Mouse (Mus musculus) T-cell, adult 2 months (primary cell): ENCODE data around the gene Myh4.

Experiments used
- DNase-seq: peaks from one replicate; pipeline ENCODE4 v3.0.0; 2022; ENCODE audit warnings: low spot score

The Myh4 gene

DNA sequence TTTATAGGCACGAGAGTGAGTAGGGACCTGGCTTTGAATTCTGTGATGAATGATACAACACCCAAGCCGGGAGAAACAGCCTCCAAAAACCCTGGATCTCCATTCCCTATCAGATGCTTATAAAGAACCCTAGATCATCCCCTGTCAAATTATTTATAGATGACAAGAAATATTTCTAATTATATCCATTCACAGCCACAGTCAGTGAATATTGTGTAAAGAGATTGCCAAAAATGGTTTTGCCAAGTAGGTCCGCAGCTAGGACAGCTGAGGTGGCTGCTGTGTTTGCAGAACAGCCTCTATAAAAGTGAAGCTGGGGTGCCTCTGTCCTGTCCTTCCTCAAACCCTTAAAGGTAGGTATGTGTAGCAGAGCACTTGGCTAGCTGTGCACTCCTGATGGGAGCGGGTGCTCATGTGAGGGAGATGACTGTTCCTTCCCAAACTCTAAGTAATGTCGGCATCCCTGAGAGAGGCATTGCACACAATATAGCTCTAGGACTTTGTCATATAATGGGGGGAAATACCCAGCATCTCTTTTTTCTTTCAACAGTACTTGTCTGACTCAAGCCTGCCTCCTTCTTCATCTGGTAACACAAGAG is at the start of gene Myh4:
Myh4 (plus strand) TSS at position 549 of the 599 bp plus-strand sequence.
- DNase-seq: no peak

DNA sequence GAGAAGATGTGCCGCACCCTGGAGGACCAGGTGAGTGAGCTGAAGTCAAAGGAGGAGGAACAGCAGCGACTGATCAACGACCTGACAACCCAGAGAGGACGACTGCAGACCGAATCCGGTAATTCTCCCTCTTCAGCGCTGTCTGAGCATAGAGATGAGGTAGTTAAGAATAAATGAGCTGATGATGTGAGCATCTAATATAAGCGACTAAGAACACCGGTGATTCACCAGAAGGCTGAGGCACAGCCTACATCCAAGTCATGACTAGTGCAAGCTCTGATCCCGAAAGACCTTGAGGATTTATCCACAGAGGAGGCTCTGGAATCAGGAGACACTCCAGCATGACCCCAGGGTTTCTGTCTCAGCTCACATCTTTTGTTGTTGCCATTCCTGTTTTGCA is 47.5 kb upstream of the Myh4 start:
- no peak for DNase-seq

DNA sequence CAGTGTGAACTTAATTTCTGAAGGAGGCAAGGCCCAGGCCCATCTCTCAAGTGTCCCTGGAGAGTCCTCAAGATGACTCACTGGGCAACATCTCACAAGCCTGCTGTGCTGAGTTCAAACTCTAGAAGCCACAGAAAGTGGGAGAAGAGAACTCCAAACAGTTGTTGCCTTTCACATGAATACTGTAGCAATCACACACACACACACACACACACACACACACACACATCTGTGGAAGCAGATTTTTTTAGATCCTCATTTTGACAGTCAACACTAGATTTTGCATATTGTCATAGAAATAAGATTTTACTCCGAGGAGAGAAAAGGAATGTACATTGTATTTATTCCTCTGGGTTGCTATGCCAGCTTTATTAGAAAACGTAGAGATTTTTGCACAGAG is 47.0 kb upstream of the Myh4 start:
- no peak for DNase-seq

DNA sequence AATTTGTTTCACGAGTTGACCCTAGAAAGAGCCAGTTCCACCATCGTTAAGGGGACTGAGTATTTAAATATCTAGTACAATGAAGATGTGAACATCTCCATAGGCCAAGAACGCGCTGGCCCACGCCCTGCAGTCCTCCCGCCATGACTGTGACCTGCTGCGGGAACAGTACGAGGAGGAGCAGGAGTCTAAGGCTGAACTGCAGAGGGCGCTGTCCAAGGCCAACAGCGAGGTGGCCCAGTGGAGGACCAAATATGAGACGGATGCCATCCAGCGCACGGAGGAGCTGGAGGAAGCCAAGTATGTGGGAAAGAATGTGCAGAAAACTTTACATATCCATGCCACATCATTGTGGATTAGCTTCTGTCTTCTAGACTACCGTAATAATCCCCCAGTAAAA is 46.3 kb upstream of the Myh4 start:
- no peak for DNase-seq

DNA sequence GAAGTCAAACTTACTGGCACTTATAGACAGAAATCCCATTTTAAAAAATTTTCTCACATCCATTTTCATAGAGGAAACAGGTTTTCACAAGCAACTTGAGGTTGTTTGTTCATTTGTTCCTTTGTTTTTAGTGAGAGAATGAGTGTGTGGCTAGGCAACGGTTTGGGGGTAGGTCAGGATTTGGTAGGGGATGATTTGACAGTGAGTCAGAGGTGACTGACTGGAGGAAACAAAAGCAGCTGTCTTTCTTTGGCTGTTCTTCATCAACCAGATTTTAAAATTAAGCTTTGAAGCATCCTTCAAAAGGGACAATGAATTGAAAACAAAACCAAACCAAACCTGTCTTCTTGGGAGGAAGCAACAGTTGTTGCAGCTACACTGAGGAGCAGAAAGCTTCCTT is 38.5 kb upstream of the Myh4 start:
- DNase-seq: no peak

DNA sequence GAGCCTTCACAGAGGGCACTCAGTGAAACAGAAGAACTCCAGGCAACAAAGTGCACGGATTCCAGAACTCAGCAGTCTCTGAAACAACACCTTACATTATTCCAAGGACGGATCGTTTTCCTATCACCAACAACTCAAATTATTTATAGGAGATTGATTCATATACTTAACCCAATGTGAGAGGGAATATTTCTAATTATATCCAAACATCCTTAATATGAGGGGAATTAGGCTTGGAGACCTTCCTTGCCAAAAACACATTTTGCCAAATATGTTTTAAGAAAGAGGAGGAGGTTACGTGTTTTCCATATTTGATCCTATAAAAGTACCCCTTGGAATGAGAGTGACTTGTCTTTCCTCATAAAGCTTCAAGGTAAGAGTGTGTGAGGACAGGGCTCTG is 38.1 kb upstream of the Myh4 start, which contains the start of gene Myh1:
Myh1 (plus strand) TSS at position 301 of the 400 bp plus-strand sequence.
- no peak for DNase-seq

DNA sequence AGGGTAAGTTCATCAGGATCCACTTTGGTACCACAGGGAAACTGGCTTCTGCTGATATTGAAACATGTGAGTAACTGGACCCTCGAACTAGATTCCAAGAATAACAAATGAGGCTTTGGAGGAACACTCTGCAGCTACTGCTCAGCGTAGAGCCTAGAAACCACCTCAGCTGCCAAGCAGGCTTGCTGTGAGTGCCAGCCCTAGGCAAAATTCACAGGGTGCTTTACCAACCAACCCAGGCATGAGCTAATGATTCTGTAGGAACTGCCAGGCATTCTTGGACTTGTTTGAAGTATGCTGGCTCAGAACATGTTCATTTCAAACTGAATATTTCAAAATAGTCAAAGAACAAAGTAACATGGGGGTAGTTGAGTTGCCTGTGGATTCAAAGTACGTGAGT is 33.1 kb upstream of the Myh4 start:
- no peak for DNase-seq

DNA sequence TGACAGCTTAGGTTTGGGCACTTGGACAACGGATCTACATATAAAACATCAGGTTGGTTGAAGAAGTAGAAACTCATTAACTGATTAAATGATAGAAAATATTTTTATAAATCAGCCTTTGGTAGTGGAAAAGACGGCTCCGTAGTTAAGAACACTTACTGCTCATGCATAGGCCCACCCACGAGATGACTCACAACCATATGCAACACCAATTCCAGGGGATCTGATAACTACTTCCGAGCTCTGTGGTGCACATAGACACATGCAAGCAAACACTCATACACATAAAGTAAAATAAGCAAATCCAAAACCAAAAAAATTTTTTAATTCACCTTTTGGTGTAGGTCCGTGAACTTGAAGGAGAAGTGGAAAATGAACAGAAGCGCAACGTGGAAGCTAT is 16.0 kb upstream of the Myh4 start:
- DNase-seq: no peak

DNA sequence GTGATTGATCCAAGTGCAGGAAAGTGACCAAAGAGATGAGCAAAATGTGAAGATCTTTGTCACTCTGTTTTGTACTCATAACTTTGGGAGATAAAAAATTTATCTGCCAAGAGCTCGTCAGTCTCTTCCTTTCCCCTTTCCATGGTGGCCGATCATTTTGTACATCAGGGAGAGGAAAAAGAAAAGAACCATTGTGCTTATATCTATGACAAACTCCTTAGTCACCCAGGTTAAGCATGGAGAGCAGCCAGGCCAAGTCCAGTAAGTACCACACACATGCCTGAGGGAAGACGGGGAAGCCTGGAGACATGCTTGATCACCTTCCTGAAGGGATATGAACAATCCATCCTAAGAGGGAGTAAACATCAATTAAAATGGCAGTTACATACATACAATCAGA is 13.4 kb upstream of the Myh4 start:
- DNase-seq: no peak

DNA sequence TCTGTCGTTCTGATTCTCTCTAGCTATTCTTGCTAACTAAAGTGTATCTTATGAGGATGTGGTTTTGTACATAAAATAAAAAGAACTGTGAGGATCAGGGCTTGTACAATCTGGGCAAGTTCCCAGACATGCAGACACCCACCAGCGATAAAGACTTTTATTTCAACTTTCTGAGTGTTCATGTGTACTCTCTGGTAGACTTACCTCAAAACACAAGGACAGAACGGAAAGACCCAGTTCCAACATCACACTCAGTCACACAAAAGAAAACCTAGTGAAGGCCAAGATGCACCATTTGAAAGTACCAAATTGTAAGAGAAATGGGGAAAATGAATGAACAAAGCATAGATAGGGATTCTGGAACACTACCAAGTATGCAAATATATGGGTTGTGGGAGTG is 9.1 kb upstream of the Myh4 start:
- DNase-seq: no peak

DNA sequence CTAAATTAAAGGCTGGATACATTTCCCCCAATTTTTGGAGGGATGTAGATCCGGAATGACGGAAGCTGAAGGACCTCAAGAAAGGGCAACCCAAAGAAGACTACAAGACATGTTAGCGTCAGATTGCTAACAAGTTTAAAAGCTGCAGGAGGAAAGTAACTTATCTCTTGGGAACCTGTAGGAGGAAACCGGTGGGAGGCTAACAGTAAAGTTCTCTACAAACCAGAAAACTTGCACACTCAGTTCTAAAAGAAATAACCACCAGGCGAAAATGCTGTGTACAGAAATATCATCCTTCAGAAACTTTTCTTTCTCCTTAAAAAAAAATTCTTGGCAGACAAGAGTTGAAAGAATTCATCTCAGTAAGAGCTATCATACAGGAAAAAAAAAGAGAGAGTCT is 8.7 kb upstream of the Myh4 start:
- no peak for DNase-seq

DNA sequence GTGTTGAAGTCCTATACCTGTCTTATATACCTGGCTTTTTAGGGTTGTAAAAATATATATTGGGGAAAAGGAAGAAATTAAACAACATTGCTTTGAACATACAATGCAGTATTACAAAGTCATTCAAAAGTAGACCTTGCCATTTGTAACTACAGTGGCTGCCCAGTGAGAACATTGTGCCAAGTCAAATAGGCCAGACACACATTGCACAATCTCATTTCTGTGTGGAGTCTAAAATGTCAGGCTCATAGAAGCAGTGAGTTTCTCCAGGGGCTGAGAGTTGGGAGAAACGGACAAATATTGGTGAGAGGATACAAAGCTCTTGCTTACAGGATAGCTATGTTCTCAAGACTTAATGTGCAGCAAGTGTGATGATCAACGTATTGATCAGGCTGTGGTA is 7.9 kb upstream of the Myh4 start:
- no peak for DNase-seq

DNA sequence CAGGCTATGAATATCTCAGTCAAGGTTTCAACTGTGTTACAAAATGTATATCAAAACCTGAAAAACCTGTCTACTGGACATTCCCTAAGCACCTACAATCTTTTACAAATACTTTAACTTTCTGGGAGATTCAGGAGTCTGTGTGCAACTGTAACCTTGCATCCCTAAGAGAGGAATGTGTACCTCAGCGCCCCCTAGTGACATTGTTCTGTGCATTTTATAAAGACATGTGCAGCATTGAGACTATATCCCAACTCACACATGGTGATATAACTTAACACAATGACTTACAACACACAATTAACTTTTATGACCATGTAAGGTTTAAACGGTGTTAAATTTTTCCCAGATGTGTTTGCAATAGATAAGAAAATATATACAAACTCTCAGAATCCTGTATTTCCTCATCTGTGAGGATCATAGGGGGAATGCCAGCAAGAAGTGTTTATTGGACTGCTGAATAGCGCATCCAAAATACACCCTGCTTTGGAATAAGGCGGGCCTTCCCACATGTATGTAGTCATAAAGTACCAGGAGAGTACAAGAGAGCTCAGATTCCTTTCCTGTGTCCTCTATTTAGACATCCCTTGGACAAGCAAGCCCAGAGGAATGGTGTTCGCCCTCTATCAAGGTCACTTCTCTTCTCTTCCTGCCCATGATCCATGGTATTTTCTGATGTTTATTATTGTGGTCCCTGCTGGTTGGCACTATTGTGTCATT is 2.0 kb upstream of the Myh4 start:
- DNase-seq: no peak

DNA sequence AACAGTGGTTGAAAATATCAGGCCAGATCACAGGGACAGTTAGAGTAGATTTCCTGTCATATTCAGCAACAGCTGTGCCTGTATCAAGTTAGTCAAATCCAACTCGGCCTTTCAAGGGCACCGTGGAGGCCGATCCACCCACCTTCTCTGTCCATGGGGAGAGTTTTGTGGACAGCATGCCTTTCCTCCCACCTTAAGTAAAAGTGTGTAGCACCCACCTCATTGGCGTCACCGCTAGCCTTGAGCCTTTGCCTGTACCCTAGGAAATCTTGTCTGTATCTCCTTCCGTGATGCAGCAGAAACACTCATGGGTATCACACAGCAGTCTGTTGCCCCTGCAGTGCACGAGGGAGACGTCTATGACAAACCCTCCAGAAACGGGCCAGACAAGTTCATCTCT is 1.0 kb upstream of the Myh4 start:
- no peak for DNase-seq

DNA sequence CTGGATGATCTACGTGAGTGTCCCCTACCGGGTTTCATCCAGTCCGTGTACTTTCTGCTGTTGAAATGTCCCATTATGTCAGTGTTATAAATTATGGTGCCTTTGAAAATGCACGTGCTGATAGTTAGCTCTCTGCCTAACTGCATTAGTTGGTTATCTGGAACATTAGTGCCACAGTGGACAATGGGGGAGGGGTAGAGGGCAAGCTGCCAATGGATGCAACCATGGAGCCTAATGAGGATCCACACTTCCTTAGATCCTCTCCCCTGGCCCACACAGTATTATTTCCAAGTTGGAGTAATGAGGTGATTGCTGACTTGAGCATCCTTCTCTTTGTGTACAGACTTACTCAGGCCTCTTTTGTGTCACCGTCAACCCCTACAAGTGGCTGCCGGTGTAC is 3.2 kb downstream of the Myh4 start:
- DNase-seq: no peak

DNA sequence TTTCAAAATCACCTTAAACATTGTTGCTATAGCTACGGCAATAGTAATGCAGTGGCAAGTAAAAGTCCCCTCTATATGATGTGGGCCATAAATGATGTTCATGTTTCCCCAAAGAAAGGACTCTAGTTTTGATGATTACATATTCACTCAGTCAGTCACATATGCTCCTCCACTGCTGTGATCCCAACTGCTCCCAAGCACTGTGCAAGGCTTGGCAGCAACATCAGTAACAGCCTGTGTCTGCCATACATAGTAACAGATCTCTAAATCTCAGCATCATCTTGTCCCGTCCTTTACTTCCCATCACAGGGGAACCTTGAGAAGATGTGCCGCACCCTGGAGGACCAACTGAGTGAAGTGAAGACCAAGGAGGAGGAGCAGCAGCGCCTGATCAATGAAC is 15.9 kb downstream of the Myh4 start:
- DNase-seq: no peak

DNA sequence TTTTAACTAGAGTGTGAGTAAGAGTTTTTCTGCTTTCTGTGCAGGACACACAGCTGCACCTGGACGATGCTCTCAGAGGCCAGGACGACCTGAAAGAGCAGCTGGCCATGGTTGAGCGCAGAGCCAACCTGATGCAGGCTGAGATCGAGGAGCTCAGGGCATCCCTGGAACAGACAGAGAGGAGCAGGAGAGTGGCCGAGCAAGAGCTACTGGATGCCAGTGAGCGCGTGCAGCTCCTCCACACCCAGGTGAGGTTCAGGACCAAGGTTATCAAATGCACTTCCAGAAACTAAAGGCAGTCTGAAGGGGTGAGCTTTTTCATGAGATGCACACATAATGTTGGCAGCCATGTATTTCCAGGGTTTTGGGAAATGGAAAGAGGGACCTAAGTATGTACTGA is 19.2 kb downstream of the Myh4 start:
- DNase-seq: no peak

DNA sequence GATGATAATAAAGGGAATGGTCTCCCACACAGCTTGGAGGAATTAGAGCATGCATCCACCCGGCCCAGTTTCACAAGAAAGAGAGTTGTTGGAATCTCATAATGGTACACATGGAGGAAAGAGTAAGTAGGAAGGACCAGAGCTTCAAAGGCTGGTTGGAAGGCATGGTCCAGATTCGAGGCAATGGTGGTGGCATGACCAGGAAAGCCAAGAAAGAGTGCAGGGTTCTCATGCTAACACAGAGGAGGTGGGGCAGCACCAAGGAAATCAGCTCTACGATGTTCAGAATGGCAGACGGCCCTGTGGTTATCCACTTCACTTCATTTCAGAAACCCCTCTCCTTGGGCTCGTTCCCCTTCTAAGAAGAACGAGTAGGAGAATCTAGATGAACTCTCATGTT is 23.1 kb downstream of the Myh4 start:
- DNase-seq: no peak

DNA sequence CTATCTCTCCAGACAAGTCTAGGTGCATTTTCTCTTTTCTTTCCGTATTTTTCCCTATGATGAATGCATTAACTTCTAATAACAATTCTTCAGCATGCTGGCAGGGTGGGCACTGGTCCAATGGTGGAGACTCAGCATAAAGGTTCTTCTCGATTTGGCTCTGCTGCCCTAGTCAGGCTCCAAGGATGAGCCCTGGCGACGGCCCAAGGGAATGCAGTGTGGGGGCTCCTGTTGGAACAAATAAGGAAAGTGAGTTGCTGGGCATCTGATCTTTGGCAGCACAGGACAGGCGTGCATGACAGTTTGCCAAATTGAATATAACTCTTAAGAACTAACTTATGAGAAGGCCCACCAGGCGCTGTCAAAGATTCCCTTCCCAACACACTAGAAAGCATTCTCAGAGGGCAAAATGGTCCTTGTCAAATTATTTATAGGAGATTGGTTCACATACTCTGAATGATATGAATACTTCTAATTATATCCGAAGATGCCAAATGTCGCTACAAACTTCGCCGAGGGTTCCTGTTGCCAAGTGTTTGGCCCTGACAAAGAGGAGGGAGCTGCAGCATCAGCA is 38.9 kb downstream of the Myh4 start, which contains the start of gene Myh8:
Myh8 (plus strand) TSS at position 524 of the 574 bp plus-strand sequence.
- no peak for DNase-seq

DNA sequence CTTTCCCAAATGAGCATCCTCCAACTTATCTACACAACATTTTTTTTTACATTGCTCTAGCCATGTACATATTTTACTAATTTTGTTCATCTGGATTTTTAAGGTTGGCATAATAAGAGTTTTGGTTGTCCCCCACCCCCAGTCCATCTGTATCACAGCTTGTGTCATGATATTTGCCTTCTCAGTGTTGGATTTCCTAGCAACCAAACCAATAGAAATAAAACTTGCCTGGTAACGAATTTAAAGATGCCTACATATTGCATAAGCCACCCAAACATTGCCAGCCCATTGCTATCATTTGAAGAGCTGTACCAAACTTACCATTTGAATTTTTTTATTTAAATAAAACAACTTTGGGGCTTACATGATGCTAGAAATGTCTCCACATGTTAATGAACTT is 55.6 kb downstream of the Myh4 start:
- DNase-seq: no peak
